Mouse (Mus musculus) megakaryocyte-erythroid progenitor cell, adult 5 weeks (primary cell): ENCODE results near the gene H2-M3. TPM values are rescaled to one million over a fixed set of nuclear protein-coding genes. Genes with fewer than 3 reads are reported as not detected.

Experiments
- polyA plus RNA-seq: library from polyadenylated mRNA; stranded (reverse); fragments of >175 nt; gene quantifications from 2 replicates; pipeline ENCODE4 v1.2.3, GENCODE M21; 2012

H2-M3 gene
- 1.8 and 2.2 TPM in 2 replicates for polyA plus RNA-seq

DNA sequence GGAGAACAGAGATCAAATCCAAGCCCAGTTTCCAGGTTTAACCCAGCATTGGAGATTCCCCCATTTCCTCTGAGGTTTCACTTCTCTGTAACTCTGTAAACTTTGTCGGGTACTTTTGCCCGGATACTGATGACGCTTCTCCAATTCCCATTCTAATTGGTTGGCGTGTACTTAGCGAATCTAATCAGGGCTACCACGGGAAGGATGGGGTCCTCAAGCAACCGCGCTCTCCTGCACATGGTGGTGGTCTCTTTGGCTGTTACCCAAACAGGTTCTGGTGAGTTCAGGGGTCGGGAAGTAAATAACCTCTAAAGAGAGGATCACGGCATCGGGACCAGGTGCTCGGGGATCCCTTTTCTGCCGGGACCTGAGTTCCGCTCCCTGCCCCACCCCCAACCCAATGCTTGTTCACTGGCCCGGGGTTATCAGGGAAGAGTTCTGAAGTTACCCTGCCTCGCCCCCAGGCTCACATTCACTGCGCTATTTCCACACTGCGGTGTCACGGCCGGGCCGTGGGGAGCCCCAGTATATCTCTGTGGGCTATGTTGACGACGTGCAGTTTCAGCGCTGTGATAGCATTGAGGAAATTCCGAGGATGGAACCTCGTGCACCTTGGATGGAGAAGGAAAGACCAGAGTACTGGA, at the start of gene H2-M3:
TSS of gene H2-M3 (plus strand) at position 163 of the 644 bp plus-strand sequence.

DNA sequence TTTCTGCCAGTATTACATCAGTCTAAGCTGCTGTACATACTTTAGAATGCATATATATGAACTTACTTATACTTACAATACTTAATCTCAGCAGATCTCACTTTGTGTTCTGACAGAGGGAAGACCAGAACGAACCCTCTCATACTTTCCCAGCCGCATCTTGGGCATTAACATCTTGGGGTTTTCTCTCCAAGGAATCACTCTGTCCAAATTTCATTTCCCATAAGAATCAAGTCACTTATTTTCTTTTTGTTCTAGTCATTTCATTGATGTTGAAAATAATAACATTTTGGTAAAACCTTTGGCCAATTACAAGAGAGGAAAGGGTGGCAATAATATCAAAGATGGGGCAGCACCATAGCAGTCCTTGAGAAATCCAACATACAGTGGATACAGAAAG, 32.8 kb upstream of the H2-M3 start, which contains the start of gene Olfr97:
TSS of gene Olfr97 (minus strand) at position 101 of the 400 bp plus-strand sequence.

DNA sequence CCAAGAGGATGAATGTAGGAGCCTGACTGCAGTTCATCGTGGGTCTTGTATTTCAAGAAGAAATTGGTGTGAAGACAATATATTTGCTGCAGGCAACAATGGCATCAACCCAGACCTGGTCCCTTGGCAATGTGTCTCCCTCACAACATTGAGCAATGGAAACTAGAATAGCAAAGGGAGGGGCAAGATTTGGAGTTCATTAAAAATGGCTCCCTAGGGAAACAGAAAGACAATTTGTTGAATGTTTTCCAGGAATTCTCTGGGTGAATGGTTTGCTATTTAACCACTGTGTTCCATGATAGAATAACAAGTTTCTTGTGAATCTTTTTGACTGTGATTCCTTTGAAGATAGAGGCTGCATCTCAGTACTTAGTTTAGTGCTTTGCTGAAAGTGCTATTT, 6.4 kb upstream of the H2-M3 start, which contains the start of gene Olfr98:
TSS of gene Olfr98 (minus strand) at position 124 of the 400 bp plus-strand sequence.

DNA sequence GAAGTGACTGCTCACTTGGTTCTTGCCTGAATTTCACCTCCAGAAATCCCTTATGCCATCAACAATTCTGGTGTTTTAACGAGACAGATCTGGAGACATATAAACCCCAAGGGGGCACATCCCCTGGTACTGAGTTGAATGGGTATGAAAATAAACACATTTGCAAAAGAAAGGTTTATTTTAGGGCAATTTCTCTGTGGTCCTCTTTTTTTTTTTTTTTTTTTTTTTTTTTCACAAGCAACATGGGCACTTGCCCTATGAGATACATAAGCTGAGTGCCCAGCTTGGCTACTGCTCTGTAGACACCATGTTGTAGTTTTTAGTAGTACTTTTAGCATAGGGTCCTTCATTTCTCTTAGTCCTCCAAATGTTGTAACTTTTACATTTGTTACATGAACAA, 13.3 kb downstream of the H2-M3 start, which contains the start of gene Olfr99:
TSS of gene Olfr99 (minus strand) at position 101 of the 400 bp plus-strand sequence.

DNA sequence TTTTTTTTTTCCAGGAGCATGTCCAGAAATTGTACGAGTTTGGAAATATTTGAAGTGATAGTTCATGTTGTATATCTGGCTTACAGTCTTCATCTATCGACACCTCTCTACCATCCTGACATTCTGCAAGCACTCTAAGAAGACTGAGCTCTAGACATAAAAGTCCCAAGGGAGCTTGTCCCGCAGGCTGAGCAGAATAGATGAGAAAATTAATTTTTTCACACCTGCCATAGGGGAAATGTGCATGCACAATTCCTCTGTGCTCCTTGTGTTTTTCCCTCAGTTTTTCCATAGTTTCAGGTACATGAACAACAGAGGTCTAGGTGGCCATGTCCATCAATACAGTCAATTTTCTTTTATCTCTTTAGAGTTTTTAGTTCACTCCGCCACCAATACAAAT, 34.2 kb downstream of the H2-M3 start, which contains the start of gene Olfr101:
TSS of gene Olfr101 (minus strand) at position 101 of the 400 bp plus-strand sequence.

DNA sequence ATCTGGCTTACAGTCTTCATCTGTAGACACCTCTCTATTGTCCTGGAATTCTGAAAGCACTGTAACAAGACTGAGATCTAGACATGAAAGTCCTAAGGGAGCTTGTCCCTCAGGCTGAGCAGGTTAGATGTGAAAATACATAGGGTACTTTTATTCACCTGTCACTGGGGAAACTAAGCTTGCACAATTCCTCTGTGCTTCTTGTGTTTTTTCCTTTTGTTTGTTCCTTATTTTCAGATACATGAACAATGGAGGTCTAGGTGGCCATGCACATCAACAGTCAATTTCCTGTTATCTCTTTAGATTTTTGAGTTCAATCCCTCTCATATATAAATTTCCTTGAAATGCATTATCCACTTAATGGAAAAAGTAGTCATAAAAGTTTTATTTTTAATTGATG, 46.9 kb downstream of the H2-M3 start, which contains the start of gene Olfr102:
TSS of gene Olfr102 (minus strand) at position 101 of the 400 bp plus-strand sequence.

Other genes with a start within 250 kb of the H2-M3 start
- not detected in 2 replicates for gene Mog, start 246.8 kb upstream of the H2-M3 start, polyA plus RNA-seq
- gene Gabbr1, start 224.3 kb upstream of the H2-M3 start, polyA plus RNA-seq, result 35.7 and 37.7 TPM in 2 replicates
- gene Olfr90, start 181.7 kb upstream of the H2-M3 start, polyA plus RNA-seq, result not detected in 2 replicates
- not detected in 2 replicates for gene Olfr91, start 171.9 kb upstream of the H2-M3 start, polyA plus RNA-seq
- gene Olfr92, start 150.1 kb upstream of the H2-M3 start, polyA plus RNA-seq, result not detected in 2 replicates
- not detected in 2 replicates for gene Olfr93, start 108.7 kb upstream of the H2-M3 start, polyA plus RNA-seq
- not detected in 2 replicates for gene Ubd, start 76.3 kb upstream of the H2-M3 start, polyA plus RNA-seq
- gene Olfr94, start 69.2 kb upstream of the H2-M3 start, polyA plus RNA-seq, result not detected in 2 replicates
- gene Olfr95, start 57.1 kb upstream of the H2-M3 start, polyA plus RNA-seq, result 0.02 TPM in 1 of 2 replicates, not detected in the other
- gene Olfr96, start 50.1 kb upstream of the H2-M3 start, polyA plus RNA-seq, result not detected in 2 replicates
- gene Olfr97, start 32.9 kb upstream of the H2-M3 start, polyA plus RNA-seq, result not detected in 2 replicates
- not detected in 2 replicates for gene Olfr98, start 6.5 kb upstream of the H2-M3 start, polyA plus RNA-seq
- not detected in 2 replicates for gene Olfr99, start 13.2 kb downstream of the H2-M3 start, polyA plus RNA-seq
- gene Olfr101, start 34.1 kb downstream of the H2-M3 start, polyA plus RNA-seq, result not detected in 2 replicates
- not detected in 2 replicates for gene Olfr102, start 46.8 kb downstream of the H2-M3 start, polyA plus RNA-seq
- gene Olfr103, start 69.5 kb downstream of the H2-M3 start, polyA plus RNA-seq, result not detected in 2 replicates
- not detected in 2 replicates for gene Olfr104-ps, start 89.4 kb downstream of the H2-M3 start, polyA plus RNA-seq
- 0.03 TPM in 1 of 2 replicates, not detected in the other for gene Olfr105-ps, start 108.8 kb downstream of the H2-M3 start, polyA plus RNA-seq
- gene Olfr106-ps, start 120.2 kb downstream of the H2-M3 start, polyA plus RNA-seq, result not detected in 2 replicates
- not detected in 2 replicates for gene Olfr107, start 129.0 kb downstream of the H2-M3 start, polyA plus RNA-seq
- gene Olfr108, start 175.3 kb downstream of the H2-M3 start, polyA plus RNA-seq, result not detected in 2 replicates
- gene Olfr109, start 188.7 kb downstream of the H2-M3 start, polyA plus RNA-seq, result not detected in 2 replicates
- gene H2-M2, start 213.3 kb downstream of the H2-M3 start, polyA plus RNA-seq, result not detected in 2 replicates
- gene Olfr110, start 222.2 kb downstream of the H2-M3 start, polyA plus RNA-seq, result not detected in 2 replicates
- not detected in 2 replicates for gene Olfr111, start 237.8 kb downstream of the H2-M3 start, polyA plus RNA-seq